Mouse (Mus musculus) heart, embryonic 16.5 days (tissue): Measurements from ENCODE around the gene Anapc13. TPM values are rescaled to one million over a fixed set of nuclear protein-coding genes. Genes with fewer than 3 reads are reported as not detected.

Experiments used
- ATAC-seq: fragments of 200-750 bp; cut with Nextera tagmentation; replicated peaks from 2 replicates; pipeline ENCODE4 v1.8.0; 2017; ENCODE audit warnings: moderate number of reproducible peaks; ENCODE audit not compliant: insufficient read depth, low FRiP score; ENCODE audit errors: extremely low read depth
- H3K27ac ChIP-seq: fragments of 300-500 bp; sonication (generic); 2 replicates; pipeline ENCODE4 v1.5.1; 2014; ENCODE audit warnings: mild to moderate bottlenecking, low read length, control low read depth, moderate library complexity
- H3K27me3 ChIP-seq: fragments of 300-500 bp; sonication (generic); 2 replicates; pipeline ENCODE4 v1.6.1; 2014; ENCODE audit warnings: low read length, mixed read lengths; ENCODE audit not compliant: control insufficient read depth, insufficient read depth
- H3K36me3 ChIP-seq: fragments of 300-500 bp; sonication (generic); 2 replicates; pipeline ENCODE4 v1.6.1; 2014; ENCODE audit not compliant: control insufficient read depth, insufficient read depth
- H3K4me1 ChIP-seq: fragments of 300-500 bp; sonication (generic); 2 replicates; pipeline ENCODE4 v1.6.1; 2014; ENCODE audit warnings: low read length, mixed read lengths; ENCODE audit not compliant: control insufficient read depth, insufficient read depth
- H3K4me2 ChIP-seq: fragments of 300-500 bp; sonication (generic); 2 replicates; pipeline ENCODE4 v1.6.1; 2014; ENCODE audit warnings: low read depth, mild to moderate bottlenecking, control low read depth, low read length
- H3K4me3 ChIP-seq: fragments of 300-500 bp; sonication (generic); 2 replicates; pipeline ENCODE4 v1.5.1; 2014; ENCODE audit warnings: mild to moderate bottlenecking, control low read depth, low read length
- H3K9ac ChIP-seq: fragments of 300-500 bp; sonication (generic); 2 replicates; pipeline ENCODE4 v1.6.1; 2014; ENCODE audit warnings: low read length, control low read depth
- H3K9me3 ChIP-seq: fragments of 300-500 bp; sonication (generic); replicated peaks from 2 replicates; pipeline ENCODE4 v1.6.1; 2016; ENCODE audit warnings: low read length; ENCODE audit not compliant: control insufficient read depth
- whole genome bisulfite sequencing: fragments of 180-500 bp; shearing (Covaris S2); extraction: QIAGEN DNeasy Blood & Tissue Kit; methylation state at CpG from one replicate; pipeline ENCODE4 v1.1.7; 2014; 5-methylcytosine and 5-hydroxymethylcytosine counted together
- polyA plus RNA-seq: library from polyadenylated mRNA; unstranded; fragments of >200 nt; fragmentation: Nextera tagmentation; extraction: Ambion mirVana; gene quantifications from 2 replicates; pipeline ENCODE4 v1.2.1, GENCODE M21; 2015

Gene Anapc13
- polyA plus RNA-seq, 1 experiment from 2014 or later: 211 TPM

- ATAC-seq: no peak
- 34% methylated on average over 7 of the region's 7 CpGs for WGBS
These were observed 24.5 kb downstream of the Anapc13 start for GRCm38 (mm10) chr9:102650637-102651036.

GRCm38 (mm10) chr9:102651199-102651720 lies 25.2 kb downstream of the Anapc13 start:
- ATAC-seq: no peak
- WGBS: 55% methylated on average over 6 of the region's 6 CpGs

More at GRCm38 (mm10) chr9:102650637-102651036, 24.5 kb downstream of the Anapc13 start:
- H3K27ac ChIP-seq: no peak overlapping the region
- no peaks in the 10 kb centered on the region; the same call in 1 of the 2 replicates for H3K27me3 ChIP-seq
- peaks cover 3% of the 10 kb centered on the region; the same call in 1 of the 2 replicates for H3K9me3 ChIP-seq
- no peak overlapping the region for H3K4me3 ChIP-seq
- no peak overlapping the region for H3K9ac ChIP-seq
- no peaks in the 10 kb centered on the region for H3K36me3 ChIP-seq
- H3K4me2 ChIP-seq: no peak overlapping the region
- H3K4me1 ChIP-seq: no peaks in the 10 kb centered on the region; the same call in 1 of the 2 replicates

GRCm38 (mm10) chr9:102656355-102657095 lies 30.4 kb downstream of the Anapc13 start:
- H3K36me3 ChIP-seq: no peaks in the 10 kb centered on the region
- H3K27me3 ChIP-seq: no peaks in the 10 kb centered on the region; the same call in 1 of the 2 replicates
- H3K9ac ChIP-seq: no peak overlapping the region
- H3K4me2 ChIP-seq: no peak overlapping the region
- 53% methylated on average over 8 of the region's 8 CpGs for WGBS
- no peak overlapping the region for H3K4me3 ChIP-seq
- H3K9me3 ChIP-seq: peaks cover 3% of the 10 kb centered on the region; the same call in 1 of the 2 replicates
- no peak overlapping the region for H3K27ac ChIP-seq
- no peak for ATAC-seq
- peaks cover 5% of the 10 kb centered on the region for H3K4me1 ChIP-seq

More at GRCm38 (mm10) chr9:102651199-102651720, 25.2 kb downstream of the Anapc13 start:
- Histone ChIP-seq H3K9ac (no peak overlapping the region), H3K36me3 (no peaks in the 10 kb centered on the region), H3K4me3 (no peak overlapping the region), H3K4me1 (no peaks in the 10 kb centered on the region; the same call in 1 of the 2 replicates), H3K4me2 (no peak overlapping the region), H3K9me3 (peaks cover 3% of the 10 kb centered on the region; the same call in 1 of the 2 replicates), H3K27ac (no peak overlapping the region), H3K27me3 (no peaks in the 10 kb centered on the region; the same call in 1 of the 2 replicates)

GRCm38 (mm10) chr9:102668115-102668514 lies 42.0 kb downstream of the Anapc13 start:
- no peaks in the 10 kb centered on the region for H3K36me3 ChIP-seq
- WGBS: 56% methylated on average over 6 of the region's 6 CpGs
- H3K4me2 ChIP-seq: no peak overlapping the region
- no peak for ATAC-seq
- no peaks in the 10 kb centered on the region for H3K9me3 ChIP-seq
- no peaks in the 10 kb centered on the region for H3K4me1 ChIP-seq
- no peaks in the 10 kb centered on the region for H3K27me3 ChIP-seq
- H3K27ac ChIP-seq: no peak overlapping the region
- no peak overlapping the region for H3K9ac ChIP-seq
- H3K4me3 ChIP-seq: no peak overlapping the region

- no peak overlapping the region for H3K27ac ChIP-seq
- H3K27me3 ChIP-seq: no peaks in the 10 kb centered on the region
- no peak for ATAC-seq
- no peak overlapping the region for H3K9ac ChIP-seq
- no peaks in the 10 kb centered on the region for H3K36me3 ChIP-seq
- H3K4me2 ChIP-seq: no peak overlapping the region
- 84% methylated on average over 12 of the region's 12 CpGs for WGBS
- no peaks in the 10 kb centered on the region for H3K4me1 ChIP-seq
- no peak overlapping the region for H3K4me3 ChIP-seq
- H3K9me3 ChIP-seq: no peaks in the 10 kb centered on the region
These were observed 42.8 kb downstream of the Anapc13 start for GRCm38 (mm10) chr9:102668906-102669305.

GRCm38 (mm10) chr9:102673381-102673780 lies 47.3 kb downstream of the Anapc13 start:
- H3K36me3 ChIP-seq: no peaks in the 10 kb centered on the region
- no peak overlapping the region for H3K9ac ChIP-seq
- no peak overlapping the region for H3K27ac ChIP-seq
- WGBS: 58% methylated on average over 7 of the region's 7 CpGs
- H3K9me3 ChIP-seq: no peaks in the 10 kb centered on the region
- no peak overlapping the region for H3K4me2 ChIP-seq
- no peaks in the 10 kb centered on the region for H3K27me3 ChIP-seq
- no peak for ATAC-seq
- H3K4me1 ChIP-seq: no peaks in the 10 kb centered on the region; the same call in 1 of the 2 replicates
- H3K4me3 ChIP-seq: no peak overlapping the region

GRCm38 (mm10) chr9:102675922-102676321 lies 49.8 kb downstream of the Anapc13 start:
- 45% methylated on average over 5 of the region's 5 CpGs for WGBS
- H3K27ac ChIP-seq: no peak overlapping the region
- no peak overlapping the region for H3K9ac ChIP-seq
- no peaks in the 10 kb centered on the region for H3K27me3 ChIP-seq
- H3K9me3 ChIP-seq: no peaks in the 10 kb centered on the region
- no peak overlapping the region for H3K4me3 ChIP-seq
- ATAC-seq: no peak
- H3K36me3 ChIP-seq: no peaks in the 10 kb centered on the region
- no peaks in the 10 kb centered on the region; the same call in 1 of the 2 replicates for H3K4me1 ChIP-seq
- H3K4me2 ChIP-seq: no peak overlapping the region

- H3K4me3 ChIP-seq: no peak overlapping the region
- no peak overlapping the region for H3K9ac ChIP-seq
- no peaks in the 10 kb centered on the region for H3K27me3 ChIP-seq
- no peaks in the 10 kb centered on the region for H3K36me3 ChIP-seq
- H3K27ac ChIP-seq: no peak overlapping the region
- H3K9me3 ChIP-seq: no peaks in the 10 kb centered on the region
- WGBS: 38% methylated on average over 7 of the region's 7 CpGs
- H3K4me2 ChIP-seq: no peak overlapping the region
- no peak for ATAC-seq
- no peaks in the 10 kb centered on the region; the same call in 1 of the 2 replicates for H3K4me1 ChIP-seq
These were observed 55.4 kb downstream of the Anapc13 start for GRCm38 (mm10) chr9:102681470-102681869.
